Mouse (Mus musculus) MEL (cell line): ENCODE results near the gene Grk4.

Experiments
- CHD1 ChIP-seq: IDR thresholded peaks from 2 replicates; pipeline ENCODE4 v1.6.1; 2012; ENCODE audit warnings: low read depth, mild to moderate bottlenecking, inconsistent platforms, low read length, improper control_type of control experiment
- CTCF ChIP-seq, 3 experiments: IDR thresholded peaks in 2 of 3; conservative IDR thresholded peaks in 1 of 3; 2 replicates each; pipeline ENCODE4 v1.5.1; 2011 to 2012; ENCODE audit warnings: low read length in 3 of 3, low read depth in 2 of 3, mild to moderate bottlenecking in 2 of 3, improper control_type of control experiment in 1 of 3, inconsistent platforms in 1 of 3, mixed read lengths in 1 of 3, moderate library complexity in 1 of 3; ENCODE audit not compliant: control insufficient read depth in 1 of 3, insufficient read depth in 1 of 3, poor library complexity in 1 of 3, severe bottlenecking in 1 of 3
- EP300 ChIP-seq, 2 experiments: IDR thresholded peaks; 2 replicates each; pipeline ENCODE4 v1.6.1; 2011; ENCODE audit warnings: improper control_type of control experiment in 2 of 2, low read length in 2 of 2, low read depth in 1 of 2, mild to moderate bottlenecking in 1 of 2
- GATA1 ChIP-seq: IDR thresholded peaks from 2 replicates; pipeline ENCODE4 v1.6.1; 2011; ENCODE audit warnings: low read depth, low read length, improper control_type of control experiment
- JUND ChIP-seq: IDR thresholded peaks from 2 replicates; pipeline ENCODE4 v1.6.1; 2011; ENCODE audit warnings: low read depth, mild to moderate bottlenecking, improper control_type of control experiment, low read length
- KAT2A ChIP-seq: conservative IDR thresholded peaks from 2 replicates; pipeline ENCODE4 v1.6.1; 2012; ENCODE audit warnings: low read depth, low read length, improper control_type of control experiment, inconsistent platforms
- MAX ChIP-seq: IDR thresholded peaks from 2 replicates; pipeline ENCODE4 v1.6.1; 2011; ENCODE audit warnings: low read length, improper control_type of control experiment
- MYC ChIP-seq: IDR thresholded peaks from 2 replicates; pipeline ENCODE4 v1.6.1; 2011; ENCODE audit warnings: low read depth, mild to moderate bottlenecking, low read length, improper control_type of control experiment, moderate library complexity
- NELFE ChIP-seq: IDR thresholded peaks from 2 replicates; pipeline ENCODE4 v1.6.1; 2011; ENCODE audit warnings: low read depth, low read length, improper control_type of control experiment
- POLR2A ChIP-seq, 2 experiments: IDR thresholded peaks; 2 replicates each; pipeline ENCODE4 v1.6.1; 2011 to 2012; ENCODE audit warnings: low read length in 2 of 2, mild to moderate bottlenecking in 2 of 2, control low read depth in 1 of 2, improper control_type of control experiment in 1 of 2, low read depth in 1 of 2, moderate library complexity in 1 of 2; ENCODE audit not compliant: control insufficient read depth in 1 of 2, insufficient read depth in 1 of 2, poor library complexity in 1 of 2
- RCOR1 ChIP-seq: IDR thresholded peaks from 2 replicates; pipeline ENCODE4 v1.6.1; 2012; ENCODE audit warnings: low read depth, mild to moderate bottlenecking, inconsistent platforms, low read length, improper control_type of control experiment
- TCF12 ChIP-seq: IDR thresholded peaks from 2 replicates; pipeline ENCODE4 v1.6.1; 2014; ENCODE audit warnings: low read depth, mild to moderate bottlenecking, inconsistent platforms, low read length, improper control_type of control experiment, moderate library complexity
- USF1 ChIP-seq: IDR thresholded peaks from 2 replicates; pipeline ENCODE4 v1.6.1; 2014; ENCODE audit warnings: low read depth, mild to moderate bottlenecking, inconsistent platforms, low read length, improper control_type of control experiment, moderate library complexity

GRCm38 (mm10) chr5:34773392-34773791 is 113.2 kb downstream of the Grk4 start:
- TF ChIP-seq USF1: no peak
- TF ChIP-seq CTCF (IDR thresholded peaks at IDR 0.05 in 2 of 3, conservative IDR thresholded peaks at IDR 0.05 in 1 of 3; ENCODE audit: control insufficient read depth in 1 of 3, insufficient read depth in 1 of 3, low read depth in 2 of 3, low read length in 3 of 3, poor library complexity in 1 of 3, severe bottlenecking in 1 of 3): no peak
- TF ChIP-seq EP300 (IDR thresholded peaks at IDR 0.05; ENCODE audit: low read depth in 1 of 2, low read length in 2 of 2): no peak
- no peak for TF ChIP-seq TCF12
- TF ChIP-seq MYC: no peak
- TF ChIP-seq MAX: no peak
- TF ChIP-seq GATA1: no peak
- TF ChIP-seq POLR2A (IDR thresholded peaks at IDR 0.05; ENCODE audit: control insufficient read depth in 1 of 2, insufficient read depth in 1 of 2, low read depth in 1 of 2, low read length in 2 of 2, poor library complexity in 1 of 2): no peak
- no peak for TF ChIP-seq RCOR1
- TF ChIP-seq JUND: no peak
- TF ChIP-seq KAT2A: no peak
- TF ChIP-seq CHD1: no peak
- no peak for TF ChIP-seq NELFE
